Mouse (Mus musculus) myocyte (in vitro differentiated cells): ENCODE results near the gene Pomgnt2. TPM values are rescaled to one million over a fixed set of nuclear protein-coding genes. Genes with fewer than 3 reads are reported as not detected.

Experiments used
- H3K27me3 ChIP-seq: one replicate; pipeline ENCODE4 v1.6.1; 2011; ENCODE audit not compliant: control insufficient read depth, insufficient read depth, insufficient read length
- H3K36me3 ChIP-seq: one replicate; pipeline ENCODE4 v1.6.1; 2011; ENCODE audit not compliant: control insufficient read depth, insufficient read depth
- H3K4me2 ChIP-seq: one replicate; pipeline ENCODE4 v1.6.1; 2011; ENCODE audit warnings: low read depth, control low read depth
- H3K4me3 ChIP-seq: one replicate; pipeline ENCODE4 v1.5.1; 2011; ENCODE audit warnings: mild to moderate bottlenecking, control low read depth, moderate library complexity
- H3K79me2 ChIP-seq: one replicate; pipeline ENCODE4 v1.6.1; 2011; ENCODE audit not compliant: control insufficient read depth, insufficient read depth
- H3ac ChIP-seq: one replicate; pipeline ENCODE4 v1.6.1; 2011; ENCODE audit not compliant: control insufficient read depth, insufficient read length
- CEBPB ChIP-seq: IDR thresholded peaks from 2 replicates; pipeline ENCODE4 v1.6.1; 2011; ENCODE audit warnings: mild to moderate bottlenecking, moderate library complexity; ENCODE audit not compliant: poor library complexity, insufficient read depth, severe bottlenecking
- E2F4 ChIP-seq: IDR thresholded peaks from one replicate; pipeline ENCODE4 v1.6.1; 2011; ENCODE audit warnings: mild to moderate bottlenecking, control low read depth, moderate library complexity; ENCODE audit not compliant: insufficient read depth
- MAX ChIP-seq: IDR thresholded peaks from one replicate; pipeline ENCODE4 v1.6.1; 2011; ENCODE audit warnings: low read depth, mild to moderate bottlenecking, control low read depth
- MYOD1 ChIP-seq, 3 experiments: IDR thresholded peaks; one replicate each; pipeline ENCODE4 v1.6.1; 2011; ENCODE audit warnings: control low read depth in 2 of 3, low read depth in 2 of 3, mild to moderate bottlenecking in 2 of 3, moderate library complexity in 1 of 3; ENCODE audit not compliant: insufficient read length in 2 of 3, control insufficient read depth in 1 of 3
- MYOG ChIP-seq, 3 experiments: IDR thresholded peaks; one replicate each; pipeline ENCODE4 v1.6.1; 2011; ENCODE audit warnings: control low read depth in 2 of 3, low read depth in 2 of 3, mild to moderate bottlenecking in 2 of 3; ENCODE audit not compliant: insufficient read length in 2 of 3, control insufficient read depth in 1 of 3, insufficient read depth in 1 of 3
- POLR2A ChIP-seq: IDR thresholded peaks from one replicate; pipeline ENCODE4 v1.6.1; 2011; ENCODE audit warnings: low read depth, mild to moderate bottlenecking, control low read depth, moderate library complexity; ENCODE audit not compliant: insufficient read length
- POLR2AphosphoS2 ChIP-seq: IDR thresholded peaks from one replicate; pipeline ENCODE4 v1.6.1; 2011; ENCODE audit warnings: low read depth, control low read depth; ENCODE audit not compliant: insufficient read length
- REST ChIP-seq: IDR thresholded peaks from one replicate; pipeline ENCODE4 v1.6.1; 2011; ENCODE audit warnings: mild to moderate bottlenecking, control low read depth, moderate library complexity; ENCODE audit not compliant: insufficient read depth, insufficient read length
- SRF ChIP-seq: IDR thresholded peaks from one replicate; pipeline ENCODE4 v1.6.1; 2011; ENCODE audit warnings: low read depth; ENCODE audit not compliant: control insufficient read depth, insufficient read length
- TCF12 ChIP-seq: IDR thresholded peaks from one replicate; pipeline ENCODE4 v1.6.1; 2011; ENCODE audit warnings: mild to moderate bottlenecking, control low read depth; ENCODE audit not compliant: poor library complexity, insufficient read depth, severe bottlenecking
- TCF3 ChIP-seq: IDR thresholded peaks from one replicate; pipeline ENCODE4 v1.6.1; 2011; ENCODE audit warnings: low read depth, control low read depth; ENCODE audit not compliant: insufficient read length
- USF1 ChIP-seq: IDR thresholded peaks from one replicate; pipeline ENCODE4 v1.6.1; 2011; ENCODE audit warnings: low read depth, mild to moderate bottlenecking, control low read depth, moderate library complexity
- polyA plus RNA-seq: library from polyadenylated mRNA; unstranded; fragments of >200 nt; fragmentation: generic; extraction: Trizol; gene quantifications from one replicate; pipeline ENCODE4 v1.2.1, GENCODE M21; 2012; ENCODE audit warnings: missing spikeins

Gene Pomgnt2
- polyA plus RNA-seq, 1 experiment: 2.2 TPM

- no peak for TF ChIP-seq POLR2A
- no peak for TF ChIP-seq MYOG (IDR thresholded peaks at IDR 0.05; ENCODE audit: control insufficient read depth in 1 of 3, insufficient read depth in 1 of 3, insufficient read length in 2 of 3, low read depth in 2 of 3)
- no peak for TF ChIP-seq MAX
- TF ChIP-seq TCF12: no peak
- no peak for TF ChIP-seq USF1
- no peak for TF ChIP-seq SRF
- TF ChIP-seq MYOD1 (IDR thresholded peaks at IDR 0.05; ENCODE audit: control insufficient read depth in 1 of 3, insufficient read length in 2 of 3, low read depth in 2 of 3): no peak
- no peak for TF ChIP-seq REST
- no peak for TF ChIP-seq TCF3
- TF ChIP-seq POLR2AphosphoS2: no peak
- Histone ChIP-seq H3ac (no peak overlapping the region), H3K4me3 (no peak overlapping the region), H3K36me3 (no peaks in the 10 kb centered on the region), H3K27me3 (no peaks in the 10 kb centered on the region), H3K79me2 (no peaks in the 10 kb centered on the region), H3K4me2 (no peak overlapping the region)
Observed at GRCm38 (mm10) chr9:121984465-121985461, 12.1 kb downstream of the Pomgnt2 start.

GRCm38 (mm10) chr9:121983504-121983903, 13.4 kb downstream of the Pomgnt2 start:
- H3K79me2 ChIP-seq: no peaks in the 10 kb centered on the region
- no peak overlapping the region for H3ac ChIP-seq
- no peak overlapping the region for H3K4me3 ChIP-seq
- peaks cover under 1% of the 10 kb centered on the region for H3K27me3 ChIP-seq
- TF ChIP-seq SRF (no peak), POLR2A (no peak), MAX (no peak), MYOG (IDR thresholded peaks at IDR 0.05; ENCODE audit: control insufficient read depth in 1 of 3, insufficient read depth in 1 of 3, insufficient read length in 2 of 3, low read depth in 2 of 3) (no peak), TCF12 (no peak), MYOD1 (IDR thresholded peaks at IDR 0.05; ENCODE audit: control insufficient read depth in 1 of 3, insufficient read length in 2 of 3, low read depth in 2 of 3) (no peak), CEBPB (no peak), USF1 (no peak), POLR2AphosphoS2 (no peak), REST (no peak), E2F4 (no peak), TCF3 (no peak)
- no peak overlapping the region for H3K4me2 ChIP-seq
- no peaks in the 10 kb centered on the region for H3K36me3 ChIP-seq

- Histone ChIP-seq H3ac (no peak overlapping the region), H3K79me2 (no peaks in the 10 kb centered on the region), H3K4me3 (no peak overlapping the region), H3K27me3 (peaks cover 9% of the 10 kb centered on the region), H3K36me3 (no peaks in the 10 kb centered on the region), H3K4me2 (no peak overlapping the region)
- TF ChIP-seq USF1 (no peak), MYOG (IDR thresholded peaks at IDR 0.05; ENCODE audit: control insufficient read depth in 1 of 3, insufficient read depth in 1 of 3, insufficient read length in 2 of 3, low read depth in 2 of 3) (no peak), CEBPB (no peak), E2F4 (no peak), TCF12 (no peak)
Observed at GRCm38 (mm10) chr9:121982665-121983064, 14.2 kb downstream of the Pomgnt2 start.

GRCm38 (mm10) chr9:121982214-121982613, 14.7 kb downstream of the Pomgnt2 start:
- Histone ChIP-seq H3K79me2 (no peaks in the 10 kb centered on the region), H3K4me2 (no peak overlapping the region), H3K27me3 (peaks cover 14% of the 10 kb centered on the region), H3ac (no peak overlapping the region), H3K4me3 (no peak overlapping the region), H3K36me3 (no peaks in the 10 kb centered on the region)
- TF ChIP-seq POLR2A (no peak), REST (no peak), CEBPB (no peak), E2F4 (no peak), TCF3 (no peak), SRF (no peak), MYOD1 (IDR thresholded peaks at IDR 0.05; ENCODE audit: control insufficient read depth in 1 of 3, insufficient read length in 2 of 3, low read depth in 2 of 3) (no peak), MAX (no peak)
